Mouse (Mus musculus): Measurements from ENCODE around the gene Clasp1. TPM values are rescaled to one million over a fixed set of nuclear protein-coding genes. Genes with fewer than 3 reads are reported as not detected.

Gene Clasp1
- polyA plus RNA-seq, 1 experiment from 2014 or later: 117 TPM

GRCm38 (mm10) chr1:118525336-118525735, 136.5 kb downstream of the Clasp1 start:
- no peaks in the 10 kb centered on the region for H3K9me3 ChIP-seq
- H3K4me1 ChIP-seq (replicated peaks): no peaks in the 10 kb centered on the region
- ATAC-seq (ENCODE audit: low FRiP score): no peak
- H3K4me3 ChIP-seq: no peak overlapping the region
- H3K4me2 ChIP-seq: no peak overlapping the region
- 93% methylated on average over 9 of the region's 9 CpGs for WGBS
- no peak overlapping the region for H3K9ac ChIP-seq
- H3K27ac ChIP-seq: no peak overlapping the region
- H3K27me3 ChIP-seq: no peaks in the 10 kb centered on the region
- H3K36me3 ChIP-seq: peaks cover 81% of the 10 kb centered on the region

GRCm38 (mm10) chr1:118529213-118529612, 140.4 kb downstream of the Clasp1 start:
- Histone ChIP-seq H3K9me3 (no peaks in the 10 kb centered on the region), H3K27ac (no peak overlapping the region), H3K9ac (no peak overlapping the region), H3K27me3 (no peaks in the 10 kb centered on the region), H3K4me3 (no peak overlapping the region), H3K36me3 (peaks cover 93% of the 10 kb centered on the region), H3K4me2 (no peak overlapping the region), H3K4me1 (replicated peaks) (no peaks in the 10 kb centered on the region)
- 95% methylated on average over 1 of the region's 1 CpGs for WGBS
- no peak for ATAC-seq (ENCODE audit: low FRiP score)

- Histone ChIP-seq H3K9ac (no peak overlapping the region), H3K4me1 (replicated peaks) (no peaks in the 10 kb centered on the region), H3K27ac (no peak overlapping the region), H3K27me3 (no peaks in the 10 kb centered on the region), H3K4me2 (no peak overlapping the region), H3K36me3 (peaks cover 95% of the 10 kb centered on the region), H3K4me3 (no peak overlapping the region), H3K9me3 (no peaks in the 10 kb centered on the region)
- no peak for ATAC-seq (ENCODE audit: low FRiP score)
- 96% methylated on average over 3 of the region's 3 CpGs for WGBS
These were observed 142.4 kb downstream of the Clasp1 start for GRCm38 (mm10) chr1:118531259-118531658.

GRCm38 (mm10) chr1:118536021-118536420, 147.2 kb downstream of the Clasp1 start:
- peaks cover 79% of the 10 kb centered on the region for H3K36me3 ChIP-seq

GRCm38 (mm10) chr1:118539046-118539445, 150.2 kb downstream of the Clasp1 start:
- H3K9me3 ChIP-seq: no peaks in the 10 kb centered on the region
- 94% methylated on average over 6 of the region's 6 CpGs for WGBS
- H3K4me3 ChIP-seq: no peak overlapping the region
- H3K36me3 ChIP-seq: peaks cover 80% of the 10 kb centered on the region
- H3K9ac ChIP-seq: no peak overlapping the region
- H3K4me2 ChIP-seq: no peak overlapping the region
- no peaks in the 10 kb centered on the region for H3K4me1 ChIP-seq (replicated peaks)
- H3K27me3 ChIP-seq: no peaks in the 10 kb centered on the region
- no peak for ATAC-seq (ENCODE audit: low FRiP score)
- no peak overlapping the region for H3K27ac ChIP-seq

More at GRCm38 (mm10) chr1:118536021-118536420, 147.2 kb downstream of the Clasp1 start:
- Histone ChIP-seq H3K4me3 (no peak overlapping the region), H3K27ac (no peak overlapping the region), H3K4me1 (replicated peaks) (no peaks in the 10 kb centered on the region), H3K9ac (no peak overlapping the region), H3K4me2 (no peak overlapping the region), H3K9me3 (no peaks in the 10 kb centered on the region), H3K27me3 (no peaks in the 10 kb centered on the region)
- ATAC-seq (ENCODE audit: low FRiP score): no peak
- 89% methylated on average over 15 of the region's 15 CpGs for WGBS

GRCm38 (mm10) chr1:118542880-118543279, 154.0 kb downstream of the Clasp1 start:
- H3K9ac ChIP-seq: no peak overlapping the region
- no peaks in the 10 kb centered on the region for H3K27me3 ChIP-seq
- no peak overlapping the region for H3K27ac ChIP-seq
- no peak overlapping the region for H3K4me3 ChIP-seq
- no peaks in the 10 kb centered on the region for H3K4me1 ChIP-seq (replicated peaks)
- H3K36me3 ChIP-seq: peaks cover 87% of the 10 kb centered on the region
- H3K9me3 ChIP-seq: no peaks in the 10 kb centered on the region
- ATAC-seq (ENCODE audit: low FRiP score): no peak
- H3K4me2 ChIP-seq: no peak overlapping the region
- 99% methylated on average over 7 of the region's 7 CpGs for WGBS

GRCm38 (mm10) chr1:118548769-118549168, 159.9 kb downstream of the Clasp1 start:
- no peak overlapping the region for H3K4me3 ChIP-seq
- H3K4me1 ChIP-seq (replicated peaks): no peaks in the 10 kb centered on the region
- no peaks in the 10 kb centered on the region for H3K27me3 ChIP-seq
- H3K36me3 ChIP-seq: peaks cover 92% of the 10 kb centered on the region
- H3K4me2 ChIP-seq: no peak overlapping the region
- 97% methylated on average over 5 of the region's 5 CpGs for WGBS
- ATAC-seq (ENCODE audit: low FRiP score): no peak
- no peaks in the 10 kb centered on the region for H3K9me3 ChIP-seq
- no peak overlapping the region for H3K9ac ChIP-seq
- no peak overlapping the region for H3K27ac ChIP-seq

GRCm38 (mm10) chr1:118551152-118551551, 162.3 kb downstream of the Clasp1 start:
- H3K27ac ChIP-seq: no peak overlapping the region
- no peak overlapping the region for H3K4me2 ChIP-seq
- H3K36me3 ChIP-seq: peaks cover 94% of the 10 kb centered on the region
- H3K4me1 ChIP-seq (replicated peaks): no peaks in the 10 kb centered on the region
- ATAC-seq (ENCODE audit: low FRiP score): no peak
- H3K9me3 ChIP-seq: no peaks in the 10 kb centered on the region
- WGBS: 96% methylated on average over 5 of the region's 5 CpGs
- no peak overlapping the region for H3K4me3 ChIP-seq
- no peaks in the 10 kb centered on the region for H3K27me3 ChIP-seq
- no peak overlapping the region for H3K9ac ChIP-seq

- peaks cover 95% of the 10 kb centered on the region for H3K36me3 ChIP-seq
- no peak overlapping the region for H3K9ac ChIP-seq
- no peaks in the 10 kb centered on the region for H3K27me3 ChIP-seq
- no peak overlapping the region for H3K4me2 ChIP-seq
- no peak overlapping the region for H3K27ac ChIP-seq
- H3K9me3 ChIP-seq: no peaks in the 10 kb centered on the region
- 95% methylated on average over 4 of the region's 4 CpGs for WGBS
- H3K4me1 ChIP-seq (replicated peaks): no peaks in the 10 kb centered on the region
- no peak for ATAC-seq (ENCODE audit: low FRiP score)
- no peak overlapping the region for H3K4me3 ChIP-seq
These were observed 163.2 kb downstream of the Clasp1 start for GRCm38 (mm10) chr1:118552071-118552470.

- no peak overlapping the region for H3K27ac ChIP-seq
- WGBS: 99% methylated on average over 2 of the region's 2 CpGs
- ATAC-seq (ENCODE audit: low FRiP score): no peak
- H3K4me3 ChIP-seq: no peak overlapping the region
- no peak overlapping the region for H3K9ac ChIP-seq
- peaks cover 94% of the 10 kb centered on the region for H3K36me3 ChIP-seq
- no peak overlapping the region for H3K4me2 ChIP-seq
- no peaks in the 10 kb centered on the region for H3K4me1 ChIP-seq (replicated peaks)
- no peaks in the 10 kb centered on the region for H3K9me3 ChIP-seq
- no peaks in the 10 kb centered on the region for H3K27me3 ChIP-seq
These were observed 164.2 kb downstream of the Clasp1 start for GRCm38 (mm10) chr1:118553045-118553444.

GRCm38 (mm10) chr1:118553451-118553850, 164.6 kb downstream of the Clasp1 start:
- H3K36me3 ChIP-seq: peaks cover 93% of the 10 kb centered on the region
- H3K9ac ChIP-seq: no peak overlapping the region
- no peak overlapping the region for H3K4me3 ChIP-seq
- H3K9me3 ChIP-seq: no peaks in the 10 kb centered on the region
- 93% methylated on average over 3 of the region's 3 CpGs for WGBS
- H3K4me2 ChIP-seq: no peak overlapping the region
- no peaks in the 10 kb centered on the region for H3K4me1 ChIP-seq (replicated peaks)
- H3K27ac ChIP-seq: no peak overlapping the region
- ATAC-seq (ENCODE audit: low FRiP score): no peak
- no peaks in the 10 kb centered on the region for H3K27me3 ChIP-seq

- no peaks in the 10 kb centered on the region for H3K9me3 ChIP-seq
- no peaks in the 10 kb centered on the region for H3K27me3 ChIP-seq
- H3K36me3 ChIP-seq: peaks cover 87% of the 10 kb centered on the region
- no peak overlapping the region for H3K4me3 ChIP-seq
- ATAC-seq (ENCODE audit: low FRiP score): no peak
- H3K9ac ChIP-seq: no peak overlapping the region
- no peak overlapping the region for H3K4me2 ChIP-seq
- no peaks in the 10 kb centered on the region for H3K4me1 ChIP-seq (replicated peaks)
- WGBS: 97% methylated on average over 5 of the region's 5 CpGs
- H3K27ac ChIP-seq: no peak overlapping the region
These were observed 166.1 kb downstream of the Clasp1 start for GRCm38 (mm10) chr1:118554961-118555360.

GRCm38 (mm10) chr1:118559716-118560115, 170.9 kb downstream of the Clasp1 start:
- WGBS: 97% methylated on average over 2 of the region's 2 CpGs
- H3K27ac ChIP-seq: no peak overlapping the region
- no peaks in the 10 kb centered on the region for H3K4me1 ChIP-seq (replicated peaks)
- H3K36me3 ChIP-seq: peaks cover 86% of the 10 kb centered on the region
- no peaks in the 10 kb centered on the region for H3K27me3 ChIP-seq
- no peak overlapping the region for H3K9ac ChIP-seq
- no peaks in the 10 kb centered on the region for H3K9me3 ChIP-seq
- H3K4me2 ChIP-seq: no peak overlapping the region
- H3K4me3 ChIP-seq: no peak overlapping the region
- ATAC-seq (ENCODE audit: low FRiP score): no peak
